Mouse (Mus musculus): Measurements from ENCODE around the gene Edar.

Gene Edar

DNA sequence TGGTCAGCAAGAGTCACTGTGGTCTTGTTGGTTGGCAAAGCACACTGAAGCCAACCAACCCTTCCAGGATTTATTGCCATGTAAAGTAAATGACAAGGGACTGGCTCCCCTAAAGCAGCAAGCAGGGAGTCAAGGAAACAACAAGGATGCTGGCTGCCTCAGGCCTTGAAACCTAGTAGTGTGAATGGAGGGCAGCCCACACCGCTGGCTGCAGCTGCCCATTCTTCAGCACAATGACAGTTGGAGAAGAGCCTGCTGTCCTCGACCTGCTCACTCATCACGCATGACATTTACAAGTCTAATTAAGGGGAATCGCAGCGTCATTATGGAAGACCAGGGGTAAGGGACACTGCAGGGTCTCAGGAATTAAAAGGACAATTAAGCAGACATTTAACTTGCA is 74.5 kb downstream of the Edar start:
- no peak for DNase-seq

- no peak for DNase-seq
These were observed 75.3 kb downstream of the Edar start for GRCm38 (mm10) chr10:58600151-58600550.

DNA sequence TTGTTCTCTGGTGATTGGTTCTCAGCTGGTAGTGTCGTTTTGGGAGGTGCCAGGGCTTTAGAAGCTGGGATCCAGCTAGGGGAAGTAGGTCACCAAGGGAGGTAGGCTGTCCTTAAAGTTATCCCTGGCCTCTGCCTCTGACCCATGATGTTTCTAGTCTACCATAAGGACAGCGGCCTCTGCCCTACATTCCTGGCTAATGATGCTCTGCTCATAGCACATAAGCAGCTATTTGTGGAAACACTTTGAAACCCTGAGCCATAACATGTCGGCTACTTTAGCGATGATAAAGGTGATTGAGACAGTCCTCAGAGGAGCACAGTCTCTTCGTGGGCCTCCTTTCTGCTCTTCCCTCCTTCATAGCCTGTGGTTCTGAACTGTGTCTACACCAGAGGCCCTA is 79.6 kb downstream of the Edar start:
- DNase-seq: no peak

GRCm38 (mm10) chr10:58595197-58595596 is 80.3 kb downstream of the Edar start:
- DNase-seq: no peak

GRCm38 (mm10) chr10:58594486-58594885 is 81.0 kb downstream of the Edar start:
- no peak for DNase-seq

- DNase-seq: no peak
These were observed 89.8 kb downstream of the Edar start for GRCm38 (mm10) chr10:58585427-58586223.

DNA sequence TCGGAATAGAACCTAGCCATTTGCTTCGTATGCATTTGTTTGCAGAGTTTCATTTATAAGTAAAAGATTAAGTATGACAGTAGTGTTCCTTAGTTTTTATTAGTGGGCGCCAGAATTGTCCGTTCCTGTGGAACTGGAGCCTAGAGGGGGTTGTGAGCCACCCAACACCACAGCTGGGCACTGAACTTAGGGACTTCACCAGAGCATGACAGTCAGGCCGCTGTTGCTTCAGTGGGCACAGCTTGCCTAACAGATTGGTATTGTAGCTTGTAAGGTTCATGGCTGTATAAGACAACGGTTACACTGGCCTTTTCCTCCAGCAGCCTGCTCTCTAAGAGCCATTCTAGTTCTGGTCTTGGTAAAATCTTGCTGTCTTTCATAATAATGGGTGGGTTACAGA is 114.9 kb downstream of the Edar start:
- no peak for DNase-seq

GRCm38 (mm10) chr10:58559901-58560300 is 115.6 kb downstream of the Edar start:
- DNase-seq: peak; percentile 20 to 41

GRCm38 (mm10) chr10:58559098-58559497 is 116.4 kb downstream of the Edar start:
- DNase-seq: peak; percentile 54 to 61

DNA sequence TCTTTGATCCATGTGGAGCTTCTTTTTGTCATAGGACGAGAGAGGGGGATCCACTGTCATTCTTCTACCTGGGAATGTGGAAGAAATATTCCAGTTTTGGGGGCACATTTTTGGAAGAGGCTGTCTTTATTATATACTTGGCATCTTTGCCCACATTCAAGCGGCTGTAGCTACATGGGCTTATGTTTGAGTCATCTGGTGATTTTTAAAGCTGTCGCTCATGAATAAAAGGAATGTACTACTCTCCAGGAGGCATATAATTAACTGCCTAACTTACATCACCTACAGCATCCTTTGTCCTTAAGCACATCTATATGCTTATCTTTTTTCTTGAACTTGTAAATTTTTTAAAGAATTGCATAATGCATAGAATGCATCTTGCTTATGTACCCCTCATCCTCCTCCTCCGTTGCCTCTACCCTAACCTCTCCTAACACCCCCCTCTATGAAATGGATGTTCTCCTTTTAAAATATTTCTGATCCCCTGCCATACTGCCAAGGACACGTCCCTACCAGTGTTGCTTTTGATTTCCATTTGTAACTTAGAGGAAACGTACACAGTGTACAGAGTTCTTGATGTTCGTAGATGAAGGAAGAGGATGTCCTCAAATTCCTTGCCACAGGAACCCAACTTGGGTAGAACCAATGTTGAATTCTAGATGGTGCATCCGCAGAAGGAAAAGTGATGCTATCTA is 120.6 kb downstream of the Edar start:
- DNase-seq: no peak
